Mouse (Mus musculus) lung, postnatal 0 days (tissue): Measurements from ENCODE around the gene Rab5if.

Source experiments
- CTCF ChIP-seq: IDR thresholded peaks from 2 replicates; pipeline ENCODE4 v1.5.1; 2016; ENCODE audit warnings: antibody characterized with exemption, mild to moderate bottlenecking
- EP300 ChIP-seq: IDR thresholded peaks from 2 replicates; pipeline ENCODE4 v1.6.1; 2016; ENCODE audit warnings: antibody characterized with exemption, mild to moderate bottlenecking, control low read depth

GRCm38 (mm10) chr2:156847653-156848052 is 15.3 kb upstream of the Rab5if start:
- TF ChIP-seq CTCF (no peak), EP300 (no peak)
